8 mouse cellular contexts compared by ENCODE assay signal in genomic region chrX:99130059-99130458, GRCm38 (mm10). TPM values are rescaled to one million over a fixed set of nuclear protein-coding genes. Genes with fewer than 3 reads are reported as not detected.
DNase-seq lines count a peak whose midpoint lies in the region; ATAC-seq and TF ChIP-seq lines count a peak whose summit lies in the region.

No protein-coding gene starts in this region.

- peak; percentile 29 for TF ChIP-seq CTCF in C2C12 (IDR thresholded peaks at IDR 0.05; ENCODE audit: control insufficient read depth, insufficient read depth, insufficient read length)
- peak; percentile 45 for TF ChIP-seq CTCF in bone marrow, adult 2 months (IDR thresholded peaks at IDR 0.05; ENCODE audit: control insufficient read depth, insufficient read depth, low read length)

- H3K4me3 ChIP-seq in heart, embryonic 12.5 days = no peak overlapping the region
- H3K4me3 ChIP-seq in C2C12 (ENCODE audit: insufficient read depth, poor library complexity, severe bottlenecking) = no peak overlapping the region
- no peak overlapping the region for H3K4me3 ChIP-seq in bone marrow, adult 2 months (replicated peaks; ENCODE audit: control insufficient read depth, low read depth, low read length)
- H3K4me3 ChIP-seq in forebrain, embryonic 15.5 days = no peak overlapping the region

- H3K9me3 ChIP-seq in heart, embryonic 12.5 days (replicated peaks) = no peaks in the 10 kb centered on the region
- H3K9me3 ChIP-seq in forebrain, embryonic 15.5 days = no peaks in the 10 kb centered on the region

- H3K27me3 ChIP-seq in heart, embryonic 12.5 days (replicated peaks) = peaks cover 50% of the 10 kb centered on the region
- no peaks in the 10 kb centered on the region for H3K27me3 ChIP-seq in C2C12 (ENCODE audit: control insufficient read depth, insufficient read depth, insufficient read length)
- H3K27me3 ChIP-seq in forebrain, embryonic 15.5 days = no peaks in the 10 kb centered on the region

- H3K79me3 ChIP-seq in C2C12 (ENCODE audit: low read depth) = no peaks in the 10 kb centered on the region

- WGBS in heart, embryonic 12.5 days = 30% methylated on average over 3 of the region's 3 CpGs
- 37% methylated on average over 3 of the region's 3 CpGs for whole genome bisulfite sequencing in bone marrow, adult 2 months
- 32% methylated on average over 3 of the region's 3 CpGs for WGBS in forebrain, embryonic 15.5 days

- H3K4me2 ChIP-seq in heart, embryonic 12.5 days = no peak overlapping the region
- no peak overlapping the region for H3K4me2 ChIP-seq in forebrain, embryonic 15.5 days (replicated peaks)

- no peak overlapping the region for H3ac ChIP-seq in C2C12 (ENCODE audit: control insufficient read depth, insufficient read length, low read depth)

- H3K36me3 ChIP-seq in heart, embryonic 12.5 days = no peaks in the 10 kb centered on the region
- H3K36me3 ChIP-seq in C2C12 (ENCODE audit: control insufficient read depth, insufficient read depth) = no peaks in the 10 kb centered on the region
- no peaks in the 10 kb centered on the region for H3K36me3 ChIP-seq in forebrain, embryonic 15.5 days

- H3K79me2 ChIP-seq in C2C12 (ENCODE audit: control insufficient read depth, insufficient read depth) = no peaks in the 10 kb centered on the region

- no peak for ATAC-seq in heart, embryonic 12.5 days (ENCODE audit: insufficient number of reproducible peaks, low FRiP score)
- ATAC-seq in forebrain, embryonic 15.5 days (replicated peaks) = 0 out of 2 replicates have a peak, but pooled peaks have one; percentile 3
- ATAC-seq in megakaryocyte-erythroid progenitor cell, adult 5-6 weeks (replicated peaks; ENCODE audit: low FRiP score, low TSS enrichment, poor library complexity, severe bottlenecking) = 0 out of 2 replicates have a peak, but pooled peaks have one; percentile 60

- no peaks in the 10 kb centered on the region for H3K4me1 ChIP-seq in heart, embryonic 12.5 days (replicated peaks)
- no peaks in the 10 kb centered on the region for H3K4me1 ChIP-seq in bone marrow, adult 2 months (ENCODE audit: control insufficient read depth, insufficient read depth, low read length)
- peaks cover under 1% of the 10 kb centered on the region for H3K4me1 ChIP-seq in forebrain, embryonic 15.5 days

- no peak for TF ChIP-seq POLR2A in bone marrow, adult 2 months (IDR thresholded peaks at IDR 0.05; ENCODE audit: borderline replicate concordance, control insufficient read depth, low read depth, low read length)

- DNase-seq in heart, adult 18-20 months = peak; percentile 44 to 89
- DNase-seq in layer of hippocampus, adult 18-20 months (ENCODE audit: low spot score in 2 of 2) = peak; percentile 40 to 74
- peak; percentile 21 to 31 for DNase-seq in spleen, postnatal 36 days (ENCODE audit: low spot score in 2 of 2)

- H3K27ac ChIP-seq in heart, embryonic 12.5 days (ENCODE audit: poor library complexity, severe bottlenecking) = no peak overlapping the region
- H3K27ac ChIP-seq in bone marrow, adult 2 months (ENCODE audit: control insufficient read depth, insufficient read depth, low read depth, low read length, poor library complexity) = no peak overlapping the region
- no peak overlapping the region for H3K27ac ChIP-seq in forebrain, embryonic 15.5 days (replicated peaks)

- no peak overlapping the region for H3K9ac ChIP-seq in heart, embryonic 12.5 days
- H3K9ac ChIP-seq in forebrain, embryonic 15.5 days (replicated peaks) = no peak overlapping the region

TF ChIP-seq in C2C12, 6 proteins besides CTCF, POLR2A, EP300 and RAD21:
- TF ChIP-seq CEBPB (IDR thresholded peaks at IDR 0.05; ENCODE audit: low read depth) (no peak), MAX (IDR thresholded peaks at IDR 0.05) (no peak), MYOG (IDR thresholded peaks at IDR 0.05; ENCODE audit: control insufficient read depth, extremely low read depth, insufficient read length) (no peak), MYOD1 (IDR thresholded peaks at IDR 0.05; ENCODE audit: control insufficient read depth, insufficient read length, low read depth) (no peak), FOSL1 (IDR thresholded peaks at IDR 0.05; ENCODE audit: insufficient read depth, low read length, poor library complexity, severe bottlenecking) (no peak), USF1 (IDR thresholded peaks at IDR 0.05; ENCODE audit: low read depth) (no peak)

RNA-seq across cellular contexts. Expression of gene Efnb1, which starts 5.9 kb away (rescaled TPM):
- 10 to 100 TPM; 16.3 to 16.4 TPM for total RNA-seq in heart, adult 18-20 months (2021)
- polyA plus RNA-seq in heart, embryonic 12.5 days (2016; fragmentation: Nextera tagmentation; extraction: Ambion mirVana) = 25.3 and 29.0 TPM in 2 replicates
- 18.3 TPM for polyA plus RNA-seq in C2C12 (2012; fragmentation: generic; extraction: Trizol)
- polyA plus RNA-seq in bone marrow, adult 2 months (2011; ENCODE audit: insufficient read depth, insufficient read length, low replicate concordance, missing spikeins) = 1.6 and 3.2 TPM in 2 replicates
- polyA plus RNA-seq in forebrain, embryonic 15.5 days (2015; fragmentation: Nextera tagmentation; extraction: Ambion mirVana) = 74.8 and 86.5 TPM in 2 replicates
- total RNA-seq in layer of hippocampus, adult 18-20 months (2021) = 10 to 100 TPM; 15.4 to 17.3 TPM
- 3.6 and 5.1 TPM in 2 replicates for total RNA-seq in megakaryocyte-erythroid progenitor cell, adult 5-6 weeks (2014; fragmentation: Nextera tagmentation)
- total RNA-seq in megakaryocyte-erythroid progenitor cell, adult 5-6 weeks (2017) = 2.7 and 8.4 TPM in 2 replicates
